Mouse (Mus musculus) heart, adult 2 months (tissue): ENCODE measurements around the gene Ifitm1. TPM values are rescaled to one million over a fixed set of nuclear protein-coding genes. Genes with fewer than 3 reads are reported as not detected.

Experiments used
- DNase-seq, 2 experiments: peaks; one replicate each; pipeline ENCODE4 v3.0.0; 2021
- H3K27ac ChIP-seq: fragments of 200-600 bp; 2 replicates; pipeline ENCODE4 v1.8.1; 2022
- H3K27me3 ChIP-seq: fragments of 200-500 bp; 2 replicates; pipeline ENCODE4 v1.6.1; 2012; ENCODE audit warnings: mild to moderate bottlenecking, low read length, inconsistent platforms, mixed read lengths; ENCODE audit not compliant: control insufficient read depth, insufficient read depth
- H3K36me3 ChIP-seq: fragments of 200-500 bp; 2 replicates; pipeline ENCODE4 v1.6.1; 2012; ENCODE audit warnings: low read length, inconsistent platforms; ENCODE audit not compliant: control insufficient read depth, insufficient read depth
- H3K4me1 ChIP-seq: fragments of 200-500 bp; 2 replicates; pipeline ENCODE4 v1.6.1; 2011; ENCODE audit warnings: low read length; ENCODE audit not compliant: control insufficient read depth, insufficient read depth
- H3K4me3 ChIP-seq: fragments of 200-600 bp; 2 replicates; pipeline ENCODE4 v1.8.1; 2022
- H3K79me2 ChIP-seq: fragments of 200-500 bp; replicated peaks from 2 replicates; pipeline ENCODE4 v1.6.1; 2012; ENCODE audit warnings: mild to moderate bottlenecking, inconsistent platforms, low read length, moderate library complexity, mixed read lengths; ENCODE audit not compliant: control insufficient read depth, insufficient read depth
- H3K9ac ChIP-seq: fragments of 200-500 bp; 2 replicates; pipeline ENCODE4 v1.6.1; 2012; ENCODE audit warnings: low read depth, mild to moderate bottlenecking, control low read depth, inconsistent platforms, low read length, mixed read lengths
- CTCF ChIP-seq: fragments of 200-600 bp; IDR thresholded peaks from 2 replicates; pipeline ENCODE4 v1.8.1; 2022; ENCODE audit warnings: antibody characterized with exemption, mild to moderate bottlenecking, moderate library complexity
- EP300 ChIP-seq: fragments of 200-500 bp; IDR thresholded peaks from 2 replicates; pipeline ENCODE4 v1.6.1; 2011; ENCODE audit warnings: low read depth, low read length, control low read depth; ENCODE audit not compliant: insufficient read depth
- POLR2A ChIP-seq: fragments of 200-500 bp; IDR thresholded peaks from 2 replicates; pipeline ENCODE4 v1.6.1; 2011; ENCODE audit warnings: mild to moderate bottlenecking, low read depth, low read length, control low read depth; ENCODE audit not compliant: insufficient read depth
- WGBS: fragments of 180-500 bp; shearing (Covaris S2); methylation state at CpG from one replicate; pipeline ENCODE4 v1.1.7; 2018; 5-methylcytosine and 5-hydroxymethylcytosine counted together
- intact Hi-C: fragments of 180-260 bp; cut with DNase I; formaldehyde crosslinking; loops from one replicate; pipeline ENCODE4 v1.15.1; 2025
- long read RNA-seq: library from polyadenylated mRNA; stranded (forward); transcript quantifications from one replicate; pipeline ENCODE4 v2.0.0, GENCODE M21; 2021
- polyA plus RNA-seq: library from polyadenylated mRNA; depleted of rRNA; stranded (reverse); fragments of >200 nt; gene quantifications from 2 replicates; pipeline ENCODE4 v1.2.3, GENCODE M21; 2012; rRNA removed
- total RNA-seq, 2 experiments: library from RNA; stranded (reverse); gene quantifications; 2 replicates each; pipeline ENCODE4 v1.2.3; 2021

Gene Ifitm1
- total RNA-seq = 1 to 10 TPM; 6.1 to 7.7 TPM
- 16.1 and 52.2 TPM in 2 replicates for polyA plus RNA-seq
- long read RNA-seq, partial matches to known transcripts = 0 of 1 reads
- long read RNA-seq, other reads (novel, unspliced or antisense) = 0 of 1 reads

GRCm38 (mm10) chr7:140966921-140967320 lies at the start of gene Ifitm1:
Ifitm1 (plus strand) TSS chr7:140967221.
- no peak for DNase-seq
- H3K4me3 ChIP-seq = no peak within 1 kb of the TSS
- 88% methylated on average over 4 of the region's 4 CpGs for WGBS
- intact Hi-C loops = no loop called here
- H3K9ac ChIP-seq = no peak within 1 kb of the TSS
- no peaks in the 10 kb centered on the region for H3K79me2 ChIP-seq
- no peaks in the 10 kb centered on the region for H3K27me3 ChIP-seq
- H3K36me3 ChIP-seq = no peaks in the 10 kb centered on the region
- no peak within 1 kb of the TSS for H3K27ac ChIP-seq
- H3K4me1 ChIP-seq = peaks cover 6% of the 10 kb centered on the region
- TF ChIP-seq EP300 (no peak), POLR2A (no peak), CTCF (no peak)

GRCm38 (mm10) chr7:140919911-140920310 lies 47.1 kb upstream of the Ifitm1 start:
- TF ChIP-seq EP300 (no peak), CTCF (no peak), POLR2A (no peak)
- intact Hi-C loops = no loop called here
- 39% methylated on average over 4 of the region's 4 CpGs for WGBS

DNA sequence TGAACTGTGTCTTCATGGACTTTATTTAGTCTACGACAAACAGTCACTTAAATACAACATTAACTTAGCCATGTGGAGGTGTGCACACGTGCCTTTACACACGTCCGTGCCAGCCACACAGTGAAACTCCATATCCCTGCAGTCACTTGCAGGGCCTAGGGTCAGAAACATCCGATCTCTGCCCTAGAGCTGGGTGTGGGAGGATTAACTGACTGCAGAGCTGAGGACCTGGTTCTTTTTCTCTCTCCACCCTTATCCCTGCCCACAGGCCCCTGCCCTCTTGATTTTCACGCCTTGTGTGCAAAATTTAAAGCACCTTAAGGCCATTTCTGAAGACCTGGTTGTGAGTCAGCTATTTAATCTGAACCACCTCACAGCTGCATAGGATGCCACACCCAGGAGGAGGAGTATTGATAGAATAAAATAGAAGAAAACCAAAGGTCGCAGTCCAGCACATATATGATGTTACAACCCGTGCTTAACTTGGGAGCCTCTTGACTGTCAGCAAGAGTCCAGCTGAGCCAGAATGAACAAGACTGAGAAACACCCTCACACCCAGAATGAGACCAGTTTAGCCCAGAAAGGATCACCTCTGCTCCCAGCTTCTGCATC lies 46.5 kb upstream of the Ifitm1 start, which contains the start of gene Nlrp6:
Gene Nlrp6 (plus strand): TSS at position 485 of the 612 bp plus-strand sequence.
- H3K4me1 ChIP-seq = peaks cover 4% of the 10 kb centered on the region
- H3K9ac ChIP-seq = no peak within 1 kb of the TSS
- H3K27ac ChIP-seq = no peak within 1 kb of the TSS
- TF ChIP-seq CTCF (no peak), POLR2A (no peak), EP300 (no peak)
- peaks cover 18% of the 10 kb centered on the region for H3K27me3 ChIP-seq
- no peaks in the 10 kb centered on the region for H3K36me3 ChIP-seq
- no peaks in the 10 kb centered on the region for H3K79me2 ChIP-seq
- DNase-seq = no peak
- WGBS = 74% methylated on average over 8 of the region's 8 CpGs
- no peak within 1 kb of the TSS for H3K4me3 ChIP-seq
- intact Hi-C loops = no loop called here

More at GRCm38 (mm10) chr7:140919911-140920310, 47.1 kb upstream of the Ifitm1 start:
- no peak for DNase-seq
- no peak overlapping the region for H3K27ac ChIP-seq
- H3K9ac ChIP-seq = no peak overlapping the region
- peaks cover 4% of the 10 kb centered on the region for H3K4me1 ChIP-seq
- peaks cover 18% of the 10 kb centered on the region for H3K27me3 ChIP-seq
- H3K36me3 ChIP-seq = no peaks in the 10 kb centered on the region
- no peak overlapping the region for H3K4me3 ChIP-seq
- no peaks in the 10 kb centered on the region for H3K79me2 ChIP-seq

DNA sequence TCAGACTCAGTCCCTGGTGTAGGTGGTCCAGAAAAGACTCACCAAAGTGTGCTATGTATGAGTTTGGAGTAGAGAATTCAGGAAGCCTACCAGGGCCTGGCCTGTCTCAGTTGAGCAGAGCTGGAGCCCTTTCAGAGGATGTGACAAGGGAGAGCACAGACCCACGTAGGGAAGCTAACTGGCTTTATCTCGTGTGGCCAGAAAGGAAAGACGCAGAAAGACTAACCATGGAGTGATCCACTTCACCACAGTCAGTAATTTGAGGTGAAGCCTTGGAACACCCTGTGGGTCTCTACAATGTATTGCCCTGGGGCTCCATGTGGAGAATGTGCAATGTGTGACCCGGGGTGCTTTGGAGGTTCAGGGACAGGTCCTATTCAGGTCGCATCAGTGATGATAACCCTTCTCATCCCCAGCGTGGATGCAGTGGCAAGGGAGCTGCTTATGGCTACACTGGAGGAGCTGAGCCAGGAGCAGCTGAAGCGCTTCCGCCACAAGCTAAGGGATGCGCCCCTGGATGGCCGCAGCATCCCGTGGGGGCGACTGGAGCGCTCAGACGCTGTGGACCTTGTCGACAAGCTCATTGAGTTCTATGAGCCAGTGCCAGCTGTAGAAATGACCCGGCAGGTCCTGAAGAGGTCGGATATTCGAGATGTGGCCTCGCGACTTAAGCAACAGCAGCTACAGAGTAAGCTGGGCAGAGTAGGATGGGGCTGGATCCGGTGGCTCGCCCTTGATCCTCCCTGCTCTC lies 45.6 kb upstream of the Ifitm1 start:
- intact Hi-C loops = no loop called here

GRCm38 (mm10) chr7:140922398-140923069 lies 44.5 kb upstream of the Ifitm1 start:
- Histone ChIP-seq H3K36me3 (no peaks in the 10 kb centered on the region), H3K9ac (no peak overlapping the region), H3K27ac (no peak overlapping the region), H3K4me1 (peaks cover 4% of the 10 kb centered on the region), H3K4me3 (peak overlapping the region; percentile 30), H3K27me3 (peaks cover 18% of the 10 kb centered on the region), H3K79me2 (no peaks in the 10 kb centered on the region)
- intact Hi-C loops = no loop called here
- DNase-seq = peak; percentile 64 to 75
- TF ChIP-seq EP300 (no peak), CTCF (no peak), POLR2A (no peak)
- 1% methylated on average over 49 of the region's 49 CpGs for WGBS

More for the DNA sequence above, 45.6 kb upstream of the Ifitm1 start:
- H3K4me3 ChIP-seq = no peak overlapping the region
- H3K4me1 ChIP-seq = peaks cover 4% of the 10 kb centered on the region
- H3K27ac ChIP-seq = no peak overlapping the region
- peaks cover 18% of the 10 kb centered on the region for H3K27me3 ChIP-seq
- 30% methylated on average over 22 of the region's 22 CpGs for WGBS
- TF ChIP-seq CTCF = no peak
- TF ChIP-seq POLR2A = no peak
- TF ChIP-seq EP300 = no peak
- no peak for DNase-seq
- H3K9ac ChIP-seq = no peak overlapping the region
- H3K36me3 ChIP-seq = no peaks in the 10 kb centered on the region
- H3K79me2 ChIP-seq = no peaks in the 10 kb centered on the region
